Mouse (Mus musculus): ENCODE measurements around the gene Frat1. TPM values are rescaled to one million over a fixed set of nuclear protein-coding genes. Genes with fewer than 3 reads are reported as not detected.

Frat1 gene
- polyA plus RNA-seq (2015; fragmentation: Nextera tagmentation; extraction: Ambion mirVana), result 3.6 TPM in 2 replicates

GRCm38 (mm10) chr19:41829381-41830105, at the start of gene Frat1:
Gene Frat1, plus strand, starts transcription at chr19:41829970.

GRCm38 (mm10) chr19:41801742-41802369, 27.9 kb upstream of the Frat1 start, which contains the start of gene Arhgap19:
Gene Arhgap19, minus strand, starts transcription at chr19:41802047.

GRCm38 (mm10) chr19:41847992-41848851, 18.5 kb downstream of the Frat1 start, which contains the start of gene Frat2:
Gene Frat2, minus strand, starts transcription at chr19:41848132.

Other genes with a start within 250 kb of the Frat1 start
- 1.2 and 1.3 TPM in 2 replicates for gene Gm340, start 247.6 kb upstream of the Frat1 start, polyA plus RNA-seq (2015; fragmentation: Nextera tagmentation; extraction: Ambion mirVana)
- 0.04 TPM in 1 of 2 replicates, not detected in the other for gene Slit1, start 86.3 kb upstream of the Frat1 start, polyA plus RNA-seq (2015; fragmentation: Nextera tagmentation; extraction: Ambion mirVana)
- 4.6 and 4.9 TPM in 2 replicates for gene Arhgap19, start 27.9 kb upstream of the Frat1 start, polyA plus RNA-seq (2015; fragmentation: Nextera tagmentation; extraction: Ambion mirVana)
- gene Frat2, start 18.2 kb downstream of the Frat1 start, polyA plus RNA-seq (2015; fragmentation: Nextera tagmentation; extraction: Ambion mirVana), result 2.6 and 2.9 TPM in 2 replicates
- 19.6 and 19.9 TPM in 2 replicates for gene Rrp12, start 66.2 kb downstream of the Frat1 start, polyA plus RNA-seq (2015; fragmentation: Nextera tagmentation; extraction: Ambion mirVana)
- gene Pgam1, start 82.0 kb downstream of the Frat1 start, polyA plus RNA-seq (2015; fragmentation: Nextera tagmentation; extraction: Ambion mirVana), result 510 and 595 TPM in 2 replicates
- gene Exosc1, start 103.5 kb downstream of the Frat1 start, polyA plus RNA-seq (2015; fragmentation: Nextera tagmentation; extraction: Ambion mirVana), result 49.6 and 52.1 TPM in 2 replicates
- 46.1 and 48.3 TPM in 2 replicates for gene Zdhhc16, start 103.5 kb downstream of the Frat1 start, polyA plus RNA-seq (2015; fragmentation: Nextera tagmentation; extraction: Ambion mirVana)
- gene Mms19, start 151.2 kb downstream of the Frat1 start, polyA plus RNA-seq (2015; fragmentation: Nextera tagmentation; extraction: Ambion mirVana), result 15.0 and 17.6 TPM in 2 replicates
- gene Ubtd1, start 151.8 kb downstream of the Frat1 start, polyA plus RNA-seq (2015; fragmentation: Nextera tagmentation; extraction: Ambion mirVana), result 21.8 and 24.0 TPM in 2 replicates
- gene Ankrd2, start 206.0 kb downstream of the Frat1 start, polyA plus RNA-seq (2015; fragmentation: Nextera tagmentation; extraction: Ambion mirVana), result not detected in 2 replicates
- gene Hoga1, start 215.6 kb downstream of the Frat1 start, polyA plus RNA-seq (2015; fragmentation: Nextera tagmentation; extraction: Ambion mirVana), result 1.7 and 1.8 TPM in 2 replicates
- not detected in 2 replicates for gene 4933411K16Rik, start 222.3 kb downstream of the Frat1 start, polyA plus RNA-seq (2015; fragmentation: Nextera tagmentation; extraction: Ambion mirVana)